Mouse (Mus musculus) heart, embryonic 12.5 days (tissue): Measurements from ENCODE around the gene Kcns1. TPM values are rescaled to one million over a fixed set of nuclear protein-coding genes. Genes with fewer than 3 reads are reported as not detected.

Experiments used
- ATAC-seq: fragments of 200-750 bp; cut with Nextera tagmentation; 2 replicates; pipeline ENCODE4 v1.8.0; 2017; ENCODE audit warnings: moderate TSS enrichment, moderate library complexity; ENCODE audit not compliant: insufficient number of reproducible peaks, low FRiP score
- H3K27ac ChIP-seq: fragments of 300-500 bp; sonication (generic); 2 replicates; pipeline ENCODE4 v1.5.1; 2016; ENCODE audit warnings: mild to moderate bottlenecking, moderate library complexity; ENCODE audit not compliant: poor library complexity, severe bottlenecking
- H3K27me3 ChIP-seq: fragments of 300-500 bp; sonication (generic); replicated peaks from 2 replicates; pipeline ENCODE4 v1.6.1; 2016; ENCODE audit warnings: mild to moderate bottlenecking, moderate library complexity
- H3K36me3 ChIP-seq: fragments of 300-500 bp; sonication (generic); 2 replicates; pipeline ENCODE4 v1.6.1; 2016; ENCODE audit warnings: mild to moderate bottlenecking, moderate library complexity
- H3K4me1 ChIP-seq: fragments of 300-500 bp; sonication (generic); replicated peaks from 2 replicates; pipeline ENCODE4 v1.6.1; 2016; ENCODE audit warnings: mild to moderate bottlenecking
- H3K4me2 ChIP-seq: fragments of 300-500 bp; sonication (generic); 2 replicates; pipeline ENCODE4 v1.6.1; 2016; ENCODE audit warnings: mild to moderate bottlenecking, moderate library complexity
- H3K4me3 ChIP-seq: fragments of 300-500 bp; sonication (generic); 2 replicates; pipeline ENCODE4 v1.5.1; 2016; ENCODE audit warnings: mild to moderate bottlenecking
- H3K9ac ChIP-seq: fragments of 300-500 bp; sonication (generic); 2 replicates; pipeline ENCODE4 v1.6.1; 2016; ENCODE audit warnings: mild to moderate bottlenecking, moderate library complexity
- H3K9me3 ChIP-seq: fragments of 300-500 bp; sonication (generic); replicated peaks from 2 replicates; pipeline ENCODE4 v1.6.1; 2016; ENCODE audit warnings: mild to moderate bottlenecking, moderate library complexity
- WGBS: fragments of 180-500 bp; shearing (Covaris S2); methylation state at CpG from one replicate; pipeline ENCODE4 v1.1.7; 2016; 5-methylcytosine and 5-hydroxymethylcytosine counted together
- polyA plus RNA-seq: library from polyadenylated mRNA; unstranded; fragments of >200 nt; fragmentation: Nextera tagmentation; extraction: Ambion mirVana; gene quantifications from 2 replicates; pipeline ENCODE4 v1.2.1, GENCODE M21; 2016

Gene Kcns1
- polyA plus RNA-seq, 1 experiment from 2014 or later = 0.18 TPM

GRCm38 (mm10) chr2:164170326-164170725 is 587 bp downstream of the Kcns1 start:
- no peaks in the 10 kb centered on the region for H3K36me3 ChIP-seq
- 11% methylated on average over 11 of the region's 11 CpGs for WGBS
- no peak overlapping the region for H3K9ac ChIP-seq
- no peak overlapping the region for H3K27ac ChIP-seq
- peak overlapping the region; percentile 44; the same call in 1 of the 2 replicates for H3K4me3 ChIP-seq
- peaks cover 10% of the 10 kb centered on the region; the same call in 1 of the 2 replicates for H3K9me3 ChIP-seq
- H3K27me3 ChIP-seq = peaks cover 67% of the 10 kb centered on the region
- no peak for ATAC-seq
- H3K4me1 ChIP-seq = peaks cover 37% of the 10 kb centered on the region
- H3K4me2 ChIP-seq = 0 out of 2 replicates have a peak overlapping the region, but pooled peaks have one; percentile 77

- Histone ChIP-seq H3K27ac (no peak overlapping the region), H3K4me3 (peak overlapping the region; percentile 42), H3K4me2 (peak overlapping the region; percentile 70), H3K27me3 (peaks cover 81% of the 10 kb centered on the region), H3K36me3 (no peaks in the 10 kb centered on the region), H3K9ac (no peak overlapping the region), H3K9me3 (peaks cover 10% of the 10 kb centered on the region; the same call in 1 of the 2 replicates), H3K4me1 (peaks cover 27% of the 10 kb centered on the region)
- WGBS = 8% methylated on average over 42 of the region's 42 CpGs
- ATAC-seq = peak; percentile 41; the same call in 1 of the 2 replicates
These were observed 2.4 kb downstream of the Kcns1 start for GRCm38 (mm10) chr2:164168571-164168946.

- Histone ChIP-seq H3K27me3 (peaks cover 81% of the 10 kb centered on the region), H3K4me1 (peaks cover 24% of the 10 kb centered on the region), H3K9me3 (peaks cover 10% of the 10 kb centered on the region; the same call in 1 of the 2 replicates), H3K9ac (no peak overlapping the region), H3K27ac (no peak overlapping the region), H3K4me3 (peak overlapping the region; percentile 42), H3K4me2 (peak overlapping the region; percentile 70), H3K36me3 (no peaks in the 10 kb centered on the region)
- ATAC-seq = 0 out of 2 replicates have a peak, but pooled peaks have one; percentile 15
- WGBS = 12% methylated on average over 87 of the region's 90 CpGs
These were observed 3.0 kb downstream of the Kcns1 start for GRCm38 (mm10) chr2:164167752-164168570.

- Histone ChIP-seq H3K36me3 (no peaks in the 10 kb centered on the region), H3K4me2 (no peak overlapping the region), H3K4me1 (peaks cover 12% of the 10 kb centered on the region), H3K9ac (no peak overlapping the region), H3K4me3 (no peak overlapping the region), H3K9me3 (peaks cover 10% of the 10 kb centered on the region; the same call in 1 of the 2 replicates), H3K27ac (no peak overlapping the region), H3K27me3 (peaks cover 60% of the 10 kb centered on the region)
- WGBS = 79% methylated on average over 5 of the region's 5 CpGs
- ATAC-seq = no peak
These were observed 6.0 kb downstream of the Kcns1 start for GRCm38 (mm10) chr2:164164941-164165340.

GRCm38 (mm10) chr2:164161515-164162055 is 9.3 kb downstream of the Kcns1 start:
- H3K27ac ChIP-seq = no peak overlapping the region
- no peak overlapping the region for H3K4me3 ChIP-seq
- WGBS = 77% methylated on average over 11 of the region's 11 CpGs
- no peak for ATAC-seq
- peaks cover 4% of the 10 kb centered on the region; the same call in 1 of the 2 replicates for H3K36me3 ChIP-seq
- no peak overlapping the region for H3K9ac ChIP-seq
- no peaks in the 10 kb centered on the region for H3K9me3 ChIP-seq
- no peak overlapping the region for H3K4me2 ChIP-seq
- H3K27me3 ChIP-seq = peaks cover 26% of the 10 kb centered on the region
- no peaks in the 10 kb centered on the region for H3K4me1 ChIP-seq

- H3K4me2 ChIP-seq = no peak overlapping the region
- no peaks in the 10 kb centered on the region for H3K9me3 ChIP-seq
- peaks cover 14% of the 10 kb centered on the region for H3K36me3 ChIP-seq
- ATAC-seq = no peak
- WGBS = 89% methylated on average over 2 of the region's 2 CpGs
- no peaks in the 10 kb centered on the region for H3K27me3 ChIP-seq
- H3K4me3 ChIP-seq = no peak overlapping the region
- H3K4me1 ChIP-seq = no peaks in the 10 kb centered on the region
- H3K9ac ChIP-seq = no peak overlapping the region
- H3K27ac ChIP-seq = no peak overlapping the region
These were observed 12.1 kb downstream of the Kcns1 start for GRCm38 (mm10) chr2:164158838-164159237.

- Histone ChIP-seq H3K9ac (no peak overlapping the region), H3K36me3 (peaks cover 38% of the 10 kb centered on the region), H3K4me1 (no peaks in the 10 kb centered on the region), H3K4me2 (no peak overlapping the region), H3K27ac (no peak overlapping the region), H3K9me3 (no peaks in the 10 kb centered on the region), H3K4me3 (no peak overlapping the region), H3K27me3 (no peaks in the 10 kb centered on the region)
- no peak for ATAC-seq
- 79% methylated on average over 7 of the region's 7 CpGs for WGBS
These were observed 14.8 kb downstream of the Kcns1 start for GRCm38 (mm10) chr2:164156158-164156557.

GRCm38 (mm10) chr2:164154007-164154406 is 16.9 kb downstream of the Kcns1 start:
- Histone ChIP-seq H3K4me3 (no peak overlapping the region), H3K4me2 (no peak overlapping the region), H3K36me3 (peaks cover 38% of the 10 kb centered on the region), H3K4me1 (peaks cover 20% of the 10 kb centered on the region), H3K27ac (no peak overlapping the region), H3K9ac (no peak overlapping the region), H3K27me3 (no peaks in the 10 kb centered on the region), H3K9me3 (no peaks in the 10 kb centered on the region)
- no peak for ATAC-seq
- 91% methylated on average over 10 of the region's 10 CpGs for WGBS

GRCm38 (mm10) chr2:164152341-164152740 is 18.6 kb downstream of the Kcns1 start:
- Histone ChIP-seq H3K4me1 (peaks cover 22% of the 10 kb centered on the region), H3K4me3 (no peak overlapping the region), H3K27me3 (no peaks in the 10 kb centered on the region), H3K9ac (no peak overlapping the region), H3K36me3 (peaks cover 38% of the 10 kb centered on the region), H3K4me2 (no peak overlapping the region), H3K27ac (no peak overlapping the region), H3K9me3 (no peaks in the 10 kb centered on the region)
- 90% methylated on average over 11 of the region's 11 CpGs for WGBS
- ATAC-seq = no peak

- WGBS = 45% methylated on average over 14 of the region's 14 CpGs
- no peaks in the 10 kb centered on the region for H3K27me3 ChIP-seq
- H3K4me3 ChIP-seq = no peak overlapping the region
- peak overlapping the region; percentile 56 for H3K27ac ChIP-seq
- peaks cover 30% of the 10 kb centered on the region for H3K36me3 ChIP-seq
- no peaks in the 10 kb centered on the region for H3K9me3 ChIP-seq
- peak; percentile 61; the same call in 1 of the 2 replicates for ATAC-seq
- H3K9ac ChIP-seq = no peak overlapping the region
- H3K4me2 ChIP-seq = no peak overlapping the region
- H3K4me1 ChIP-seq = peaks cover 22% of the 10 kb centered on the region
These were observed 20.7 kb downstream of the Kcns1 start for GRCm38 (mm10) chr2:164150086-164150760.

- Histone ChIP-seq H3K27me3 (no peaks in the 10 kb centered on the region), H3K27ac (no peak overlapping the region), H3K4me3 (no peak overlapping the region), H3K4me2 (no peak overlapping the region), H3K4me1 (peaks cover 53% of the 10 kb centered on the region), H3K9ac (no peak overlapping the region), H3K9me3 (no peaks in the 10 kb centered on the region), H3K36me3 (peaks cover 2% of the 10 kb centered on the region; the same call in 1 of the 2 replicates)
- ATAC-seq = no peak
- 94% methylated on average over 12 of the region's 12 CpGs for WGBS
These were observed 24.4 kb downstream of the Kcns1 start for GRCm38 (mm10) chr2:164146556-164146955.
